Mouse (Mus musculus): Measurements from ENCODE around the gene Gpatch3.

Gene Gpatch3

DNA sequence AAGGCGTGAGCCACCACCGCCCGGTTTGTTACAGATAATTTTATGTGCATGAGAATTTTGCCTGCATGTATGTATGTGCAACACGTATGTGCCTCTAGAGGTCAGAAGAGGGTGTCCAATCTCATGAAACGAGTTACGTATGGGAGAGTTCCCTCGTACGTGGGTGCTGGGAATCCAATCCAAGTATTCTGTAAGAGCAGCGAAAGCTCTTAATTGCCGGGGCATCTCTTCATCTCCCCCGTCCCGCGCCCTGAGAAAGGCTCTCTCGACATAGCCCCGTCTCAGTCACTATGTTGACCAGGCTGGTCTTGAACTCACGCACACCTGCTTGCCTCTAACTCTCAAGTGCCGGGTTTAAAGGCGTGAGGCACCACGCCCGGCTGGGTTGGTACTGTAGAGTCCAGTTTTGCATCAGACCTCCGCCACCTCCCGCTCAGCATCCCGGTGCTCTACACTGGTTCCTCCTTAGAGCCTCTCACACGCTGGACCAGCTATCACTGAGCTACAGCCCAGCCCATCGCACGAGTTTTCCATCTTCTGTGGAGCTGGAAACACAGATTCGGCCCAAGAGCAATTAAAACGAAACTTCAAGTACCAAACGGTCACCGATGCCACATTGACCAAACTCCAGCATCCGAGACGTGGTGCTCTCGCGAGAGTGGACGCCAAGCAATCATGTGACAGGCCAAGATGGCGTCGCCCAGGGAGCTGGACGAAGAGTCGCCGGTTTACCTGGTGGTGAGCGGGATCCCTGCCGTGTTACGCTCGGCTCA is at the start of gene Gpatch3:
TSS of gene Gpatch3 (plus strand) at position 676 of the 773 bp plus-strand sequence.
- DNase-seq (ENCODE audit: low read depth): peak; percentile 89

DNA sequence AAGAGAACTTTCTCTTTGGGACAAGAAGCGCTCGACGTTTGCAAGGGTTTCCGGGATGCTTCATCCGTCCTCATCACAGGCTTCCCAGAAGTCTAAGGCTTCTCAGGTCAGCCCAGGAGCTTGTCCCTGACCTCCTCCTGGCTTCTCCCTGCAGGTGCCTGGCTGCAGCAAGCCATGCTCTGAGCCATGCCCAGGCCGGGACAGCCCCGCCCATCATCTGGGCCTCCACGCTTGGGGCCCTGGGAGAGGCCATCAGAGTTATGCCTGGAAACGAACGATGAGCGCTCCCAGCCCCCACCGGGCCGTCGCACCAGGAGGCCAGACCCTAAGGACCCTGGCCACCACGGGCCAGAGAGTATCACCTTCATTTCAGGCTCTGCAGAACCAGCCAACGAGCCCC is 46.8 kb upstream of the Gpatch3 start:
- no peak for DNase-seq (ENCODE audit: low read depth)

DNA sequence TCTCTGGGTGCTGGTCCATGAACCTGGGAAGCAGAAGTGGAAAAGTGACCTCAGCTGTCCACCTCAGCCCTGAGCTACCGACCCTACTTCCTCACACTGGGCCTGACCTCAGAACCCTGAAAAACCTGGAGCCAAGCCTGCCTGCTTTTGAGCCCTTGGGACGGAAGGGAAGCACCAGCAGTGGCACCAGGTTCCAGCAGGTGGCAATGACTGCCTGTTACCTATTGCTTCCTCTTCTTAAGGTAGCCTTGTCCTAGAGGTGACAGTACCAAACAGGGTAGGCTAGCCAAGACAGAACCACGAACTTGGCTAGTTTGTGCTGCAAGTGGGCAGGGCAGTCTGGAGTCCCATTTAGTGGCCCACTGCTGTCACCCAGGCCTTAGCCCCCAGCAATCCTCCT is 41.8 kb upstream of the Gpatch3 start:
- no peak for DNase-seq (ENCODE audit: low read depth)

DNA sequence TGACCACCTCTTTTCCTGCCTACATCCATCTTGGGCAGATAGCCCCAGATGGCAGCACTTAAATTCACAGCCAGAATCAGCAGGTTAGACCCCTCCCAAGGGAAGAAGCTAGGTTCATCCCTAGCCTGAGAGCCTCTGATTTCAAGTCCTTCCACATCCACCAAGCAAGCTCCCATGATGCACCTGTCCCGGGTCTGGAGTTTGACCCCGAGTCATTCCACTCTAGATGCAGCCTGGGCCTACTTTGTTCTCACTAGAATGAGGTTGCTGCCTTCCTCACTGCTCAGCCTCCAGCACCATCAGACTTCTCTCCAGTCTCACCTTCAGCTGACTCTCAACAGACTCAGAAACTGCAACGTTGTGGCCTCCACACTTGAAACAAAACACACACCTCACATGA is 38.5 kb upstream of the Gpatch3 start:
- no peak for DNase-seq (ENCODE audit: low read depth)

DNA sequence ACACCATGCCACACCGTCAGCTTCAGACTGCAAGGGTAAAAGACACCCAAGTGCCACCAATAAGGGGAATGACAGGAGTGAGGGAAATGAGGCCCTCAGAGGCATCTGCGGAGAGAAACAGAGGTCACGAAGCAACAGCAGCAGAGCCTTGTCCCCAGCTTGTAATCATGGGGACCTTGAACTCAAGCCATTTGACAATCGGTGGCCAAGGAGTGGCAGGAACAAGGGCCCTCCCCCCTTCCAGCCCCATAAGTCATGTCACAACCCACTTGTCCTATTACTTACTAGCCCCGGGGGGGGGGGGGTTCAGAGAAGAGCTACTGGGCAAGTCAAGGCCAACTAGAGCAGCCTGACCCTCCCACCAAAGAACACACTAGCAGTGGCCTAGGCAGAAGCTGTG is 37.9 kb upstream of the Gpatch3 start:
- no peak for DNase-seq (ENCODE audit: low read depth)

DNA sequence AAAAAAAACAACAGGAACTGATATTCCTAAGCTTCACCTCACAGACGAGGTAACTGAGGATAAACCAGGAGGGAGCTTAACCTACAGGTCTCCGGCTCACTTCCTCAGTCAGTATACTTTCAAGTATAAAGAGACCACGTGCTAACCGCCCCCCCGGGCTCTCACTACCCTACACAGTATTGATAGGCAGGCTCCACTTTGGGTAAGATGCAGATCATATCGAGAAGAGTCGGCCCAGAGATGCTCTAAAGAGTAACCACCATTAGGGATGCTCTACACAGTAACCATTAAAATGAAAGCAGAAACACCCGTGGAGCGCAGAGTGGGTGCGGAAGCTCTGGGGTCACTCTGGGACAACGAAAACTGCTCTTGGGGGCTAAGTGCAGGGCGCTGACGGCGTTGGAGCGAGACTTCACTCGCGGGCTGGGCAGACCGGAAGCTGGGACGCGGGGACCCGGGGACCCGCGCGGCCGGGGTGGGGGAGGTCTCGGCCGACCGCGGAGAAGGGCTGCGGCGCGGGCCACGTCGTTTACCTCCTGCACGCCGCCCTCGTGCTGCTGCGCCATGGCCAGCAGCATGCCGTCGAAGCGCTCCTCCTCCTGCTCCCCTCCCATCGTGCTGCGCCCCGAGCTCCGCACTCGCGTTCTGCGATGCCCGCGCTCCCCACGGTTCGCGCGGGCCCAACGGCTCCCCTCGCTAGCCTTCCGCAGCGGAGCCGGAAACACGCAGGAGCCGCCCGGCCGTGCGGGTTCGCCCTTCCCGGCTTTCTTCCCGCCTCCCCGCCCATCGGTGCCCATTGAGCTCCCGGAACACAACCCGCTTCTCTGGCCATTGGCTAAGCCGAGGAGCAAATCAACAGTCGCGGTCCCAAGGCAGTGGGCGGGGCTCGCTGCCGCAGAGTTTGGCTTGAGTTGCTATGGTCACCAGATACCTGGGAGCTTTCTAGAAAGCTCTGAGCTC is 29.0 kb upstream of the Gpatch3 start, which contains the start of gene Nudc:
TSS of gene Nudc (minus strand) at position 725 of the 960 bp plus-strand sequence.
- peak; percentile 94 for DNase-seq (ENCODE audit: low read depth)

DNA sequence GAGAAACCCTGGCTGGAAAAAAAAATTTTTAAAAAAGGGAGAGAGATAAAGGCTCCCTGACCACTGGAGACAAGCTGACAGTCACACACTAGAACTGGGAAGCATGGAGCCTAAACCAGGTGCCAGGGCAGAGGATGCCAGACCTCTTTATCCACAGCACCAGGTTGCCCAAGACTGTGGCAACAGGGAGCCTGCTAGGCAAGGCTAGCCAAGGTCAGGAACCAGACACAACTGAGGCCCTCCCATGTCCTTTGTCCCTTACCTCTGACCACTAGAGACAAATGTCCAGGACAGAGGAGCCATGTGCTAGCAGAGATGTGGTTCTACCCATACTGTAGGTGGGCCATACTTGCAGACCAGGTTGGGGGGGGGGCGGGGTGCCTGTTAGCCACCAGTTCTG is 22.5 kb upstream of the Gpatch3 start:
- no peak for DNase-seq (ENCODE audit: low read depth)

DNA sequence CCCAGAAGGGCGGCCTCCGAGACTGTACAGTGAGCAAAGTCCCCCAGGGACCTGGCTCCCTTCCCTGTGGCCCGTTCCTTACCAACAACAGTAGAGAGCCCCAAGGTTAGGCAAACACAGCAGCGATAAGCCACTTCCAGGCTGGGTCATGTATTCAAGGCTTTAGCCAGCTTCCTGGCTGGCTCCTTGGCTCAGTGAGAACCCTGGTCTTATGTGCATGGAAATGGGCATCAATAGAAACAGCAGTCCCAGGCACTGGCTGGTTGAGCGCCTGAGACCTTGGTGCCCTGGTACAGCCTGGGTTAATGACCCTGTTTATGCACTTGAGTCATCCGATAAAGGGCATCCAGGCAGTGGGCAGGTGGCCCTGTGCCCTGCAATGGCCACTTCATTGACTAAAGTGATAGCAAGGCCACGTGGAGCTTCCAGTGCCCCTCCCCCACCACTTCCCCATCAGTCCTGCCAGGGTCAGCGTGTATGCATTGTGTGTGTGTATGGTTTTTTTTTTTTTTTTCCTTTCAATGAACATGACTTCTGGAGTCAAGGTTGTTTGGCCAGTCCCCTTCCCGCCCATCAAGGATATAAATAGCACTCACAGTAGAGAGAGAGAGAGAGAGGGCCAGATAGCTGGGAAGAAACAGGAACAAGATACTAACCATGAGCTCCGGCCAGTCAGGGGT is 21.6 kb upstream of the Gpatch3 start, which contains the start of gene Nr0b2:
TSS of gene Nr0b2 (plus strand) at position 609 of the 680 bp plus-strand sequence.
- no peak for DNase-seq (ENCODE audit: low read depth)

DNA sequence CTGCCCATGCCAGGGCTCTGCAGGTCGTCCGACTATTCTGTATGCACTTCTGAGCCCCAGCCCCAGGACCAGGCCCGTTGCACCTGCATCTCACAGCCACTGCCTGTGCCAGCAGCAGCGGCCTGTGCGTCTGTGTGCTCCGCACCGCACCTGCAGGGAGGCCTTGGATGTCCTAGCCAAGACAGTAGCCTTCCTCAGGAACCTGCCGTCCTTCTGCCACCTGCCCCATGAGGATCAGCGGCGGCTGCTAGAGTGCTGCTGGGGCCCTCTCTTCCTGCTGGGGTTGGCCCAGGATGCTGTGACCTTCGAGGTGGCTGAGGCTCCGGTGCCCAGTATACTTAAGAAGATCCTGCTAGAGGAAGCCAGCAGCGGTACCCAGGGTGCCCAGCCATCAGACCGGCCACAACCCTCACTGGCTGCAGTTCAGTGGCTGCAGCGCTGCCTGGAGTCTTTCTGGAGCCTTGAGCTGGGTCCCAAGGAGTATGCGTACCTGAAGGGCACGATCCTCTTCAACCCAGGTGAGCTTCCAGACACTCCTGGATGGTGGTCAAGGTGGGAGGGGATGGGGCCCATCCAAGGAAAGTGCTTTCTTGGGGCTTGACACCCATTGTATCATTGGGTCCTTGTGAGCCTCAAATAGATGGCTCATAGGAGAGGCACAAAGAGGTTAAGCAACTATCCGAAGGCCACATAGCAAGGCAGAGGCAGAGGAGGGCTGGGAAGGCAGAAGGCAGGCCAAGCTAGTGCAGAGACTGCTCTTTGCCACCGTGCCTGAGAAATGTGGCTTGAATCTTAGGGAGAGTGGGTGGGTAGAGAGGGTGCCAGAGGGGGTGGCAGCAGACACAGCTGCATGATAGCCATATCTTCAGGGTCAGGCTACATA is 20.9 kb upstream of the Gpatch3 start:
- DNase-seq (ENCODE audit: low read depth): no peak

DNA sequence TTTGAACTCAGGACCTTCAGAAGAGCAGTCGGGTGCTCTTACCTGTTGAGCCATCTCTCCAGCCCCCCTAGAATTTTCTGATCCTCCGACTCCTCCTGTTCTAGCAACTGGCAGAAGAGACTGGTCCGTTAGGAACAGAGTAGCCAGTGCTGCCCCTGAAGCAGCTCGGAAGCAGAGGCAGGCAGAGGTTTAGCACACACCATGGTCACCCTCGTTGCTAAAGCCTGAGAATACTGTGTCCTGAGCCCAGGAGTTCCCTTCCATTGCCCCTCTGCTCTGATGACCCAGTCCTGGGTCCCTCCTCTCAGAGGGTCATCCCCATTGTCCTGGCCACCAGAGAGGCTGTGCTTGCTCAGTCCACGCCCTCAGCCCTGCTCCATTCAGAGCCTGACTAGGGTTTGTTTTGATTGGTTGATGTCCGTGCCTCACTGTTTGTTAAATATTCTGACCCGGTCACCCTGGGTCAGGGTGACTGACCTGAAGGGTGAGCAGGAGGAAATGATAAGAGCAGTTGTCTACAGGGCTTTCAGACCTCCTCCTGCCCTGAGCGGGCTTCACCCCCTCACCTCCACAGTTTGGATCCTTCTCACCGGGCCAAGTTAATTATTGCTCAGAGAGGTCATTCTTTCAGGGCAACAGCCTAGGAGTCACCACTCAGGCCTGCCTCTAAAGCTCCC is 17.4 kb upstream of the Gpatch3 start:
- DNase-seq (ENCODE audit: low read depth): no peak

DNA sequence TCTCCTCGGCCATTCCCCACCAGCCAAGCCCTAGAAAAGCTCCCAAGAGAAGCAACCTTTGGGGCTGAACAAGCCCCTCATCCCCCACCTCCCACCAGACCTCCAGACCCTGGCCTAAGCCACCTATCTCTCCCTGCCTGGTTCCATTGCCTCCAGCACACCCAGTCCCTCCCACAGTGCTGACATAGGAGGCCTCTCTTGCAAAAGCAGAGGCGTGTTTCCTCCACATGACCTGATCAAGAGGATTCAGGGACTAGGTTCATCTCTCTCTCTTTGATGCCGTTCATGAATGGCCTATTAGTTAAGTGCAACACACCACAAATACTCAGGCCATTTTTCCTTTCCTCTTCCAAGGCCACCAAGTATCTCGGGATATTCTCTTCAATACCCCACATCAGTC is 14.7 kb upstream of the Gpatch3 start:
- DNase-seq (ENCODE audit: low read depth): no peak

DNA sequence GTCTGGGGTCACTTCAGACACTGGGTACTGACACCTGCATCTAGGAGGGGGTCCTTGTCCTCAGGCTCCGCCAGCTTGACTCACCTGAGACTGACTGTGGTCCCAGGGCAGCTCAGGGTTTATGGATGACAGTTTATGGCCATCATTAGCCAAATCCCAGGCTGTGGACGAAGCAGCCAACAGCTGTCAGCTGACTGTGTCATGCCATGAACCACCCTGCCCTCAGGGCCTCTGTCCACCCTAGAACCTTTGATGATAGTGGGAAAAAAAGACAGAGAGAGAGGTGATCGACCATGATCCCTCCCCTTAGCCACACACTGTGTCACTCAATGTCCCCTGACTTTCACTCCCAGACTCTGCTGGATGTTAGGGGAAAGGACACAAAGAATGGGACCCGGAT is 12.9 kb upstream of the Gpatch3 start:
- no peak for DNase-seq (ENCODE audit: low read depth)

DNA sequence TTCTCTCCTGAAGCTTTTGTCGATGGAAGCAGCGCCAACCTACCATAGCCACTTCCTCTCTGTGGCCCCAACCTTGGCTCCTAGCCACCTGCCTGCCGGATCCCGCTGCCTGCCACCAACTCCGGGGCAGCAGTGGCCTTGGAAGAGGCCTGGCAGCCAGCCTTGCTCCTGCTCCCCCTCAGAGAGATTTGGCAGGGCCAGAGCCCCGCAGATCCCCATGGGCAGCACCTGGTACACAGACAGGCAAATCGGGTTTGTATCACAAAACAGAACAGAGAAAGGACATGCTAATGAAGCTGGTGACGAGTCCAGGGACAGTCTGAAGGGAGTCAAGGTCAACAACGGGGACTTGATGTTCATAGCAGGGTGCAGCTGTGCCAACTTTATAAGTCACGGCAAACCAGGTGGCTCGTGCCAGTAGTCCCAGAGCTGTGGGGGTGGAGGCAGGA is 11.4 kb upstream of the Gpatch3 start:
- DNase-seq (ENCODE audit: low read depth): no peak

DNA sequence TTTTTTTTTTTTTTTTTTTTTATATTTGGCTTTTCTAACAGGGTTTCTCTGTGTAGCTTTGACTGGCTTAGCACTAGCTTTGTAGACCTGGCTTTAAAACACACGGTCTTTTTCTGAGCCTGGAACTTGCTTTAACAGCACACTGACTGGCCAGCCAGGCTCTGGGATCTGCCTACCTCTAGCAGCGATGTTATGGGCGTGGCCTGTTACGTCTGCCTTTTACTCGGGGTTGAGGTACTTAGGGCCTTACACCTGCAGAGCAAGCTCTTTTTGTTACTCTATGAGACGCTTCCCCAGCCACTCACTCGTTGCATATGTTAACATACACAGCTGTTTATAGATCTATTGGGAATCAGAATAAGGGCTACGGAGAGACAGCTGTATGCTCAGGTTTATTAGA is 7.3 kb upstream of the Gpatch3 start:
- DNase-seq (ENCODE audit: low read depth): no peak

DNA sequence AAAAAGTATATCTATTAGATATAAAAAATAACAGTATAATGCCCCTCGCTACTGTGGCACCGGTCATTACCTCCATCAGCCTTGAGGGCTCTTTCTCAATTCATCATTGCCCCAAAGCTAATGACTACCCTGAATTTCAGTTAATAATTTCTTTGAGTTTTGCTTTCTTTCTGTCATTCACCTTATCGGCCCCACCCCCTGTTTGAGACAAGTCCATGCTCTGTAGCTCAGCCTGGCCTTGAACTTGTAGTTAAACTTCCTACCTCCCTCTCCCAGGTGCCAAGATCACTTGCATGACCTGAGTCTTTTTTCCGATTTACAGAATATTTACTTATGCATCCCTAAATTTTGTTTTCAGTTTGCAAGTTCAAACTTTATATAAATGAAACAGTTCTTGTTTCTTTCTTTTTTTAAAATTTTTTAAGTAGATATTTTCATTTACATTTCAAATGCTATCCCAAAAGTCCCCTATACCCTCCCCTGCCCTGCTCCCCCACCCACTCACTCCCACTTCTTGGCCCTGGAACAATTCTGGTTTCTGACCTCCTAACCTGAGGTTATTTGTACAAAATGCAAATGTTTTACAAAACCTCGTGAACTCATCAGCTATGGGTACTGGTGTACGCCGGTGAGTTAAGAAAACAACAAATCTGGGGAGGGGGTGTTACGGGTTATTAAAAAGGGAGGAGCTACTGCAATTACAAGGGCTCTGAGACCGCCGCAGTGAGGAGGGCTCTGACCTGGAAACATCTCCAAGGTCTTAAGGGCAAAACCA is 5.1 kb upstream of the Gpatch3 start:
- no peak for DNase-seq (ENCODE audit: low read depth)

DNA sequence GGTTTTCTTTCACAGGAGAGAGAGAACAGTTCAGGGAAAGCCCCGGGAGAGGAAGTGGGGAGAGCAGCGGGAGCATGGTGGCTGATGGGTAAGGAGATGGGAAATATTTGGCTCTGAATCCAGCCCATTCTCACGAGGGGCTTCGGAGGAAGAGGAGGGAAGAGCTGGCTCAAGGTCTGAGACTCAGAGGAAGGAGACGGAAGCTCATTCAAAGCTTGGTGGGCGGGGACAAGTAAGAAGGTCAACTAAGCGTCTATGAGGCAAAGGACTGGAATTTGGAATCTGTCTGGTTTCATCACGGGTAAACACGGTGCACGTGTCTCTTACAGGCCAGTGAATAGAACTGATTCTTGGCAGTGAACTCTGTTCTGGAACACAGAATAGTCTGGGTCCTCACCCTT is 4.5 kb upstream of the Gpatch3 start:
- DNase-seq (ENCODE audit: low read depth): no peak

DNA sequence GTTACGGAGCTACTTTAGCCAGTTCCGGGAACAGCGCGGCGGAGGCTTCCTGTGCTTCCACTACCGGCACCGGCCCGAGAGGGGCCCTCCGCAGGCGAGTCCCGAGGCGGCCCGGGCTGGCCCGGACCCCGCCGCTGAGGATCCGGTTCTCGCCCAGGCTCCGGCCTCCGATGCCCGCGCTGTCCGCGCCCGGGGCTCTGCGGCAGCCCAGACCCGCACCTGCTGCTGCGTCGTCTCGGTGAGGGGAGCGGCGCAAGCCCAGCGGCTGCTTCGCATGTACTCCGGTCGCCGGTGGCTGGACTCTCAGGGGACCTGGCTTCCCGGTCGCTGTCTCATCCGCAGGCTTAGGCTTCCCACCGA is 278 bp downstream of the Gpatch3 start:
- no peak for DNase-seq (ENCODE audit: low read depth)

DNA sequence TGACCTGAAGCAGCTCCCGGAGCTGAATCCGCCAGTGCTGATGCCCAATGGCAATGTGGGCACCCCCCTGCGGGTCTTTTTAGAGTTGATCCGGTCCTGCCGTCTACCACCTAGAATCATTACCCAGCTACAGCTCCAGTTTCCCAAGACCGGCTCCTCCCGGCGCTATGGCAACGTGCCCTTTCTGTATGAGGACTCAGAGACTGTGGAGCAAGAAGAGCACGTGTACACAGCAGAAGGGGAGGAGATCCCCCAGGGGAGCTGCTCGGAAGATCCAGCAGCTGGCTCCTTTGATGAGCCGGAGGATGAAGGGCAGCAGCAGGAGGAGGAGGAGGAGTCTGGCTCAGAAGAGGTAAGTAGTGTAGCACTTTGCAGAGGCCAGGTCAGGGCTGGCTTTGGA is 3.4 kb downstream of the Gpatch3 start:
- no peak for DNase-seq (ENCODE audit: low read depth)

DNA sequence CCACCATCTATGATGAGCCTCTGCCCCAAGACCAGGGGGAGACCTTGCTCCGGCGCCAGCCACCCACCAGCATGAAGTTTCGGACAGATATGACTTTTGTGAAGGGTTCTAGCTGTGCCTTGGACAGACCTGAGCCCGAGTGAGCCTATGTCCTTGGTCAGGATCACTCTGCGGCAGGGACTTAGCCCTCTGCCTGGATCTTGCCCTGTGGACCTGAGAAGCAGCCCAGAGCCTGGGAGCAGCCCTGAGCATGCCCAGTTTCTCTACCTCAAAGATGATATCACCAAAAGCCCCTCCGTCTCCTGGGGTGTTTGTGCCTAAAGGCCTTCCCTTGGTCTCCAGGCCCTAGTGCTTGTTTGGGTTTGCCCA is 9.1 kb downstream of the Gpatch3 start:
- DNase-seq (ENCODE audit: low read depth): no peak

Measured in c-Kit-positive CD71-negative TER-119-negative erythroid progenitor cells, embryonic 14.5 days (primary cell).